Mouse (Mus musculus): Measurements from ENCODE around the gene Slc11a2. TPM values are rescaled to one million over a fixed set of nuclear protein-coding genes. Genes with fewer than 3 reads are reported as not detected.
"Not testable (repeated sequence)": the region's sequence is repeated elsewhere in the genome, so short reads cannot be mapped to it uniquely, and the experiment has no call there.

Gene Slc11a2
- total RNA-seq, 2 experiments from 2014 or later: 110 to 132 TPM

GRCm38 (mm10) chr15:100436518-100436917, 11.6 kb upstream of the Slc11a2 start:
- DNase-seq (ENCODE audit: low spot score in 2 of 2): no peak

GRCm38 (mm10) chr15:100436112-100436511, 11.2 kb upstream of the Slc11a2 start:
- no peak for DNase-seq (ENCODE audit: low spot score in 2 of 2)

DNA sequence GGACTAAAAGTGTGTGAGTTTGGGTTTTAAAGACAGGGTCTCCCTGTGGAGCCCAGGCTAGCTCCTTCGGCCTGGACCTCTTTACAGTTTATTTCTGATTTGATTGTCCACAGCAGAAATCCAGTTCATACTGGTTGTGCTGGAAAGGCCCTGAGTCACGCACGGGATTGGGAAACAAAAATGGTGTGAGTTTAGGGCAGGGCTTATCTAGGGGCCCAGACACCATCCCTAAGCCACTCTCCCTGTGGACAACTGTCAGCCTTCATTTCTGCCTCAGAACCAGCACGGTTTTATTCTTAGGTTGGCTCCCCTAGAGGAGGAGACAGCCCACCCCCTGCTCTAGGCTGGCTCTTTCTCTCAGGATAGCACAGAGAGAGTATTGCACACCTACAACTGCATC, 8.4 kb upstream of the Slc11a2 start:
- no peak for DNase-seq (ENCODE audit: low spot score in 2 of 2)

DNA sequence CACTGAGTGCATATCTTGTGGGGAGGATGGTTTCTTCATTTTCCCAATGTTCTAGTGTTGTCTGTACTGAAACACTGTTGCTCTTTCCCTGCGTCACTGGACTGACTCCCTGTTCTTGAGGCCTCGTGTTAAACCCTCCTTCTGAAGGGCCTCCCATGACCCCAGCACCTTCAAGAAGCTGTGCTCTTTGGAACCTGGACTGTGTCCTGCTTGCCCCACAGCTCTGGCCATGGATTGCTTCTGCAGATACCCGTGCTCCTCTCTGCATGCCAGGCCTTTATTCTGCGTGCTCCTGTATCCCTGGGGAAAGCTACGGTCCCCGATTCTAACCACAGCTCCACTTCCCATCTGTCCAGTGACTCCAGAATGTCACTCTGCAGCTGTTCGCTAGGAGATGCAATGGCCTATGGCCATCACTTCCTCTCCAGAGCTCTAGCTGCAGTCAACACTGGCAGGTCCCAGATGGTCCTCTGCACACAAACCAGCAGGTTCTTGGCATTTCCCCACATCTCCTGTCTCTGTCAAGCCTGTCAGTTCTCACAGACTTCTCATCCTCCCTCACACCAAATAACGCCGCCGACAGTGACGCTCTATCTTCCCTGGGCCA, 5.2 kb upstream of the Slc11a2 start:
- no peak for DNase-seq (ENCODE audit: low spot score in 2 of 2)

GRCm38 (mm10) chr15:100428296-100428905, 3.5 kb upstream of the Slc11a2 start:
- DNase-seq (ENCODE audit: low spot score in 2 of 2): no peak

DNA sequence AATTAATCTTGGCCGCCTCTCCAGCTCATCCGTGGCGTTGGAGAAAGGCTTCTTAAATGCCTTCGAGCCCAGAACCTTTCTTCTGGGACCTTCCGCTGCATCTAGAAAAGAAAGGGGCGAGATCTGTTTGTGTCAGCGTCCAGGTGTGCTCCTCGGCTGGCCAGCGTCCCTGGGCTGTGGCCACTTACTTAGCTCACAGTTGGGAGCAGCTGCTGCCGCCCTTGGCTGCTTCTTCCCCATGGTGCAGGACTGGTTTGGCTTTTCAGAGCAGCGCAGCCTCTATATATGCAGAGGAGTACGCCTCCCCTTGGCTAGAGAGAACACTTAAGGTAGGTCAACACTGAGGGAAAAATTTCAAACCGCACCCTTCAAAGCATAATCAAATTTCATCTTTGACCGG, 956 bp downstream of the Slc11a2 start:
- DNase-seq (ENCODE audit: low spot score in 2 of 2): no peak

DNA sequence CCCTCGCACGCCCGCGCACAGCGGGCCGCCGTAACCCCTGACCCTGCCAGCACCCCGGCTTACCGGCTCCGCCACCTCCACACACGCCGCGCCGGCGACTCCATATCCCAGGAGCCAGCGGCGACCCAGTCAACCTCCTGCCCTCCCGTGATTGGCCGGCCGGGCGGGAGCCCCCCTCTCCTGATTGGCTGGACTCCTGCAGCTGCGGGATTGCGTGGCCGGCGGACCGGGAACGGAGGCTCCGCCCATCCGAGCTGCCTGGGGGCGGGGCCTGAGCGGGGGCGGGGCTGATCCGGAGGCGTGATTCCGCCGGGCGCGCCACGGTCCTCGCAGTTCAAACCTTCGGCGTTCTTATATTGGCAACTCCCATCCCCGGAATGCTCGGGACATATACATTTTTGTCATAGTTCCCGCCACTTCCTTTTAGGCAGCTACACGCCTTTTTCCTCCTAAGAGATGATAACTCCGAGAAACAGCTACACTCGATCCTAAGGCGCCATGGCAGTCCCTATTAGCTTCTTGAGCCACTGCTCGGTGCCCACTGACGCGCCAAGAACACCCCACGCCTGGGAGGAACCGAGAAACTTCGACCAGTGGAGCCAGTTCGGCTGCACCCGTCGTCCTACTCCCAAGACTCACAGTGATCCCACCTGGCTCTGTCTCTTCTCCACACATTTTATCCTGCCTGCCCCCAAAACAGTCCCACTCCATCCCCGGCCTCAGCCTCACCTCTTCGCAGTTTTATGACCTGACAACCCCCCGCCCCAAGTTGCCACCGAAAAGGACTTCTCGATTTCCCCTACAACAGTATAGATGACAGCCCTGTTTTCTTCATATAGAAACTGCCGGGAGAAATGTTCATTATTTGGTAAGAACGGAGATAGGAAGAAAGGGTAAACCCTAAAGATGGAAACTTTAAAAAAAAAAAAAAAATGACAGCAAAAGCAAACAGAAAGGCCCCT, 1.7 kb downstream of the Slc11a2 start:
- peak; percentile 93 to 96 for DNase-seq (ENCODE audit: low spot score in 2 of 2)

- DNase-seq (ENCODE audit: low spot score in 2 of 2): no peak
Measured at GRCm38 (mm10) chr15:100422476-100422875, 2.4 kb downstream of the Slc11a2 start.

DNA sequence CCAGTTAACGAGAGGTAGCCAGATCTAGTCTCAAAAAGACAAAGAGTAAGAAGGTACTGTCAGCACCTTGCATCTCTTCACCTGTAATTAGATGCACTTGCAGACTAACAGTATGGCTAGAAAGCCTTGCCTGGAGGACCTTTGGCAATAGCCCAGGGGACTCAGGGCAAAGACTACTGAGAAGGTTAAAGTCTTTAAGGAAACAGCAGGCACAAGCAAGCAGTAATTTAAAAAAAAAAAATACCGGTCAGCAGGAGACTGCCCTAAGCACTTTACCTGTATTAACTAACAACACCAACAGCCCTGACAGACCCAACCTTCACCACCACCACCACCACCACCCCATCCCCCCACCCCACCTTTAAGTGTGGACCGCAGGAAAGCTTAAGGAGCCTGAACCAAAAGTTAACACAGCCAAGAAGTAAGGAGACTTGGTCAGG, 3.1 kb downstream of the Slc11a2 start, which contains the start of gene Gm5475:
Gm5475 (plus strand) TSS at position 390 of the 440 bp plus-strand sequence.
- DNase-seq (ENCODE audit: low spot score in 2 of 2): not testable (repeated sequence)

GRCm38 (mm10) chr15:100421059-100421757, 3.7 kb downstream of the Slc11a2 start:
- DNase-seq (ENCODE audit: low spot score in 2 of 2): no peak

DNA sequence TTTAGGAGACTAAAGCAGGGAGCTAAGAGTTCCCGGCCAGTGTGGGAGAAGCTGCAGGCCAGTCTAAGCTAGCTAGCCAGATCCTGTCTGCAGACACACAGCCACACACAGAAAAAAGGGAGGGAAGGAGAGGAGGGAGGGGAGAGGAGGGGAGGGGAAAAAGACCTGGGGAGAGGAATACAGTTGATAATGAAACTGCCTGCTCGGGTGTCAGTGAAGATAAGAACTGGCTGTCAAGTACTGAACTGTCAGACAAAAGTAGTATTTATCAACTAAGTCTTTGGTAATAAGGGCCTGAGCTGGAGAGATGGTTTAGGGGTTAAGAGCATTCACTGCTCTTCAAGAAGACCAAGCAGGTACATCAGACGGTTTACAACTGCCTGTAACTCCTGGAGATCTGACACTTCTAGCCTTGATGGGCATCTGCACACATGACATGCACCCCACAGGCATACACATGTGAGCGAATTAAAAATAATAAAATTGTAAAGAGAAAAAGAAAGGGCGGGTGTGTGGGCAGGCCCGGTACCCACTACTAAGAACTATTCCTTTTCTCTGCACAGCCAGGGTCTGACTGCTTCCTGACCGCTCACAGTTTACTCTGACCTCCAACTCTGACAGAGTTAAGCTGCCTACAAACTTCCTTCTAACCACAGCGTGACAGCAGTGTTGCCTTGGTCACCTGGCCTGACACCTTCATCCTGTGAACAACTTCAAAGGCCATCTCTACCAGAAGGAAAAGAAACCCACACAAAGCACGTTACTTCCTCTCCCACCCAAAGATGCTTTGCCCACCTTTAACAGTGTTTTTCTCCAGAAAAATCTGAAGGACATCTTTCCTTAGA, 4.7 kb downstream of the Slc11a2 start:
- DNase-seq (ENCODE audit: low spot score in 2 of 2): no peak

- no peak for DNase-seq (ENCODE audit: low spot score in 2 of 2)
Measured at GRCm38 (mm10) chr15:100419311-100419710, 5.6 kb downstream of the Slc11a2 start.

DNA sequence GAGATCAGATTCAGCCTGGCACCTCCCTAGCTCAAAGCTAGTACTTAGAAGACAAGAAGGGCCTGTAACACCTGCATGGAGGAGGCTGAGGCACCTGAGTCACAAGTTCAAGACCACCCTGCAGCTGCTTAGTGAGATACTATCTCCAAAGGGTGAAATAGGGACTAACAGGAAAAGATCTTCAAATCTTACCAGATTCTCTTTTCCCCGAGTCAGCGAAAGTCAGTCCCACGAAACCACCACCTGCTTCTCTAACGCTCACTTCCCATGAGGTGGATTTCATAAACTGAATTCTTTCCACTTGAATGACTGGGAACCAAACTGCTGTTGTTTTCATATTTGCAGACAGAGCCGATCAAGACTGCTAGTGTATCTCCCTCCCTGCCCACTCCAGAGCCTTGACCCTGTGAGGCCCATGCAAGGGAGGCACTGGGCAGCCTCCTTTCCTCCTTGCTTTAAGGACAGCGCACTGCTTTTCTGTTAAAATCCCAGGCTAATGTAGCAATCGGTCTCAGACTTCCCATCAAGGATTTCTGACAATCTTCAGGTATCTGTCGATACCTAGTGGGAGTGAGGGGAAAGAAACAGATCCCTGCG, 6.9 kb downstream of the Slc11a2 start:
- no peak for DNase-seq (ENCODE audit: low spot score in 2 of 2)

GRCm38 (mm10) chr15:100415684-100416083, 9.2 kb downstream of the Slc11a2 start:
- DNase-seq (ENCODE audit: low spot score in 2 of 2): no peak

DNA sequence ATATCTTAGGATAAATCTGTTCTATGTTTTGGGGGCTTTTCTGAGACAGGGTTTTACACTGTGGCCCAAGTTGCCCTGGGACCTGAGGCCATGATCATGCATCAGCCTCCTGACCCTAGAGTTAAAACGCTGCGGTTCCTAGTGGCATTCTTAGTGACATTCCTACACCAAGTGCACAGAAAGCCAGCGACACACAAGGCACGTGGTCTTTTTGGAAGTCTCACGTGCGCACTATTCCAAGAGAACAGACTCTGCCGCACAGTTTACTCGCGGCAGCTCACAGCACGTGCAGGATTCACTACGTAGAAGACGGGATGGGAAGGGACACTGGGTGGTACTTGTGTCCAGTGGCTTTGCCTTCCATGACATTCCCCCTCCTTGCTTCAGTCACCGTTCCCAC, 9.9 kb downstream of the Slc11a2 start:
- no peak for DNase-seq (ENCODE audit: low spot score in 2 of 2)

DNA sequence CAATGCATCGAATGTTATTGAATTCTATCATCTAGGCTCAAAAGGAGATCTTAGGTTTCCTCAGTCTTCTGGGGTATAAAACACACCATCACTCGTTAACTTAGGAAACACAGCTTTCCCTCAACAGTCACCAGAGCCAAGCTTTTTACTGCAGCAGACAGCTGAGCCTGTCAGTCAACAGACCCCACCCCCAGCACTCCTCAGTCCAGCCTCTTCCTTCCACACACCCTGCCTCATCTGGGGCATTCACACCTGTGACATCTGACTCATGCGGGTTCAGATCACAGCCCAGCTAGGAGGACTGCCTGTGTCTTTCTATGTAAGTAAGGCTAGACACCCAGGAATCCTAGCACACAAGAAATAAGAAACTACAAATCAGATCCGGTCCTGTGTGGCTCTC, 10.9 kb downstream of the Slc11a2 start:
- DNase-seq (ENCODE audit: low spot score in 2 of 2): no peak

DNA sequence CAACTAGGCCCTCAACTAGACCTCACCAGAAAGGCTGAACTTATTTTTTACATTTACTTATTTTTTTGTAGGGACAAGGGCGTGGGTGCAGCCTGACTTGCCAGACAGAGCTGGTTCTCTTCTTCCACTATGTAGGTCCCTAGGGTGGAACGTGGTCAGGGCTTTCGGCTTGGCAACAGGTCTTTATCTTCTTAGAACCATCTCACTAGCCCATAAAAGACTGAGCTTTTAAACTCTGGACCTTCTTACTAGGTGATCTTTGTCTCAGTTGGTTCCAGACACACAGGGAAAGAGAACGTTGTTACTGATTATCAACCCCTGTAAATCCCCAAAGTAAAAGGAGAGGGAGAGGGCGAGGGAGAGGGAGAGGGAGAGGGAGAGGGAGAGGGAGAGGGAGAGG, 11.6 kb downstream of the Slc11a2 start:
- DNase-seq (ENCODE audit: low spot score in 2 of 2): no peak

DNA sequence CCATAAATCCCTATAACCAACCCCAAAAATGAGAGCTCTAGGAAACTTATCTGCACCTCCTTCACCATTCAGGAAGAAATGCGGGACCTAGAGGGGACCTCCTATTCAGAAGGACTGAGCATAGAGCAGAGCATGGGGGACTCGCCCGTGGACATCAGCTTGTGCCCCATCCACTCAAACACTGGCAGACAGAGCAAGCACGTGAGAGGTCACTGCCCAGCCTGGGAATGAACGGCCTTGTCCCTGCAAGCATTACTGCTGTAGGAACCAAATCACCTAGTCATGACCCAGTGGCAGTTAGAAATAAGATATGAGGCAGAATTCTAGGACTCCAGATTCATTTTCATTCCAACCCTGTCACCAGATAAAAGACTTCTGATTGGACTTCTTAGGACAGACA, 13.1 kb downstream of the Slc11a2 start:
- DNase-seq (ENCODE audit: low spot score in 2 of 2): no peak

DNA sequence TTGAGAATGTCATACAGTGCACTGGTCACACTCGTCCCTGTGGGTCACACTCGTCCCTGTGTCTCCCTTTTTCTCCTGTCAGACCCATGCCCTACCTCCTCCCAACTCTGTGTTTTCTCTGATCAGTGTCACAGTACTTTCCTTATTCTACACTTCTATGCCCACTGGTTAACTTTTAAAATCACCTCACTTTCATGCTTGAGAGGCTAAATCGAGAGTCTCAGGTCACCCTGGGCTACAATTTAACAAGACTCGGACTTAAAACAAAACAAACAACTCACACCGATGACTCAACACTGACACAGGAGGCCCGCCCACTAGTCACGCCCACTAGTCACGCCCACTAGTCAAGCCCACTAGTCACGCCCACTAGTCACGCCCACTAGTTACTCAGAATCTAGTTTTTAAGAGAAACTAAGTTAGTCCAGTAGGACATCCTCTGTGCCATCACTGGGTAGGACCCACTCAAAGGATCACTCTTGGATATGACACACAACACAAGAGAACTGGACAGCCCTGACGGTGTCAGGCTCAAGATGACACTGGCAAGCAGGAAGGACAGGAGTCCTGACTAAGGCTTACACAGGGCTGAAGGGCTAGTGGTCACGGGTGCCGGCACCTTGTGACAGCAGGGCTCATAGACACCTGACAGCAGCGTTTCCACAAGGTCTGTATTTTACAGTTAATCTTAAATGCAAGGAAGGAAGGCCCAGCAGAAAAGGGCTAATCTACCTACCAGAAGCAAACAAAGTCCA, 13.8 kb downstream of the Slc11a2 start:
- peak; percentile 57 to 60 for DNase-seq (ENCODE audit: low spot score in 2 of 2)
